Mouse (Mus musculus) kidney, adult 2 months (tissue): Measurements from ENCODE around the gene Flywch1. TPM values are rescaled to one million over a fixed set of nuclear protein-coding genes. Genes with fewer than 3 reads are reported as not detected.
A peak's percentile ranks its signal among the peaks of the same experiment; 100 is the strongest.

Experiments
- DNase-seq: peaks from one replicate; pipeline ENCODE4 v3.0.0; 2021
- H3K27ac ChIP-seq: fragments of 200-500 bp; 2 replicates; pipeline ENCODE4 v1.5.1; 2012; ENCODE audit warnings: low read depth, low read length, control low read depth, inconsistent platforms; ENCODE audit not compliant: insufficient read depth
- H3K27me3 ChIP-seq: fragments of 200-500 bp; replicated peaks from 2 replicates; pipeline ENCODE4 v1.6.1; 2012; ENCODE audit warnings: mild to moderate bottlenecking, moderate library complexity, low read length, inconsistent platforms; ENCODE audit not compliant: control insufficient read depth, insufficient read depth
- H3K36me3 ChIP-seq: fragments of 200-500 bp; 2 replicates; pipeline ENCODE4 v1.6.1; 2012; ENCODE audit warnings: mild to moderate bottlenecking, moderate library complexity, low read length, inconsistent platforms; ENCODE audit not compliant: control insufficient read depth, insufficient read depth
- H3K4me1 ChIP-seq: fragments of 200-500 bp; 2 replicates; pipeline ENCODE4 v1.6.1; 2011; ENCODE audit warnings: low read length; ENCODE audit not compliant: control insufficient read depth, insufficient read depth
- H3K4me3 ChIP-seq: fragments of 200-500 bp; 2 replicates; pipeline ENCODE4 v1.5.1; 2011; ENCODE audit warnings: mild to moderate bottlenecking, low read depth, low read length, control low read depth; ENCODE audit not compliant: insufficient read depth
- CTCF ChIP-seq: fragments of 200-500 bp; conservative IDR thresholded peaks from 2 replicates; pipeline ENCODE4 v1.5.1; 2011; ENCODE audit warnings: low read depth, mild to moderate bottlenecking, control low read depth, low read length, moderate library complexity, mixed read lengths; ENCODE audit not compliant: insufficient read depth, insufficient read length
- POLR2A ChIP-seq: fragments of 200-500 bp; IDR thresholded peaks from one replicate; pipeline ENCODE4 v1.6.1; 2011; ENCODE audit warnings: low read depth, low read length, control low read depth
- WGBS: fragments of 180-500 bp; shearing (Covaris S2); methylation state at CpG from one replicate; pipeline ENCODE4 v1.1.7; 2018; 5-methylcytosine and 5-hydroxymethylcytosine counted together
- polyA plus RNA-seq: library from polyadenylated mRNA; depleted of rRNA; stranded (reverse); fragments of >200 nt; gene quantifications from 2 replicates; pipeline ENCODE4 v1.2.3, GENCODE M21; 2012

Gene Flywch1
- polyA plus RNA-seq, 1 experiment: 41.7 TPM

GRCm38 (mm10) chr17:23804426-23805085, 33.2 kb upstream of the Flywch1 start:
- Histone ChIP-seq H3K36me3 (peaks cover 4% of the 10 kb centered on the region), H3K27me3 (no peaks in the 10 kb centered on the region), H3K27ac (peak overlapping the region; percentile 43; the same call in 1 of the 2 replicates), H3K4me3 (peak overlapping the region; percentile 99), H3K4me1 (peaks cover 10% of the 10 kb centered on the region)
- under 1% methylated on average over 8 of the region's 8 CpGs for WGBS
- TF ChIP-seq CTCF (no peak), POLR2A (no peak)
- no peak for DNase-seq

- H3K27ac ChIP-seq: peak overlapping the region; percentile 93
- no peak for TF ChIP-seq POLR2A
- TF ChIP-seq CTCF: no peak
- H3K4me1 ChIP-seq: peaks cover 10% of the 10 kb centered on the region
- no peaks in the 10 kb centered on the region for H3K27me3 ChIP-seq
- DNase-seq: peak; percentile 89
- under 1% methylated on average over 59 of the region's 83 CpGs for WGBS
- H3K4me3 ChIP-seq: peak overlapping the region; percentile 99
- H3K36me3 ChIP-seq: peaks cover under 1% of the 10 kb centered on the region; the same call in 1 of the 2 replicates
Measured at GRCm38 (mm10) chr17:23803366-23804041, 32.1 kb upstream of the Flywch1 start.

GRCm38 (mm10) chr17:23802746-23803365, 31.5 kb upstream of the Flywch1 start:
- Histone ChIP-seq H3K27me3 (no peaks in the 10 kb centered on the region), H3K4me3 (peak overlapping the region; percentile 99), H3K36me3 (no peaks in the 10 kb centered on the region), H3K27ac (peak overlapping the region; percentile 85), H3K4me1 (peaks cover 8% of the 10 kb centered on the region)
- peak; percentile 99 for DNase-seq
- under 1% methylated on average over 60 of the region's 60 CpGs for WGBS
- TF ChIP-seq POLR2A (peak; percentile 55), CTCF (no peak)

- Histone ChIP-seq H3K4me3 (no peak overlapping the region), H3K27me3 (no peaks in the 10 kb centered on the region), H3K4me1 (peaks cover 2% of the 10 kb centered on the region), H3K36me3 (no peaks in the 10 kb centered on the region), H3K27ac (no peak overlapping the region)
- no peak for DNase-seq
- 96% methylated on average over 10 of the region's 10 CpGs for WGBS
- no peak for TF ChIP-seq CTCF
- TF ChIP-seq POLR2A: no peak
Measured at GRCm38 (mm10) chr17:23801627-23802026, 30.2 kb upstream of the Flywch1 start.

- H3K36me3 ChIP-seq: no peaks in the 10 kb centered on the region
- TF ChIP-seq CTCF: no peak
- H3K4me1 ChIP-seq: no peaks in the 10 kb centered on the region
- no peak overlapping the region for H3K4me3 ChIP-seq
- no peaks in the 10 kb centered on the region for H3K27me3 ChIP-seq
- no peak for DNase-seq
- WGBS: 78% methylated on average over 7 of the region's 7 CpGs
- H3K27ac ChIP-seq: no peak overlapping the region
Measured at GRCm38 (mm10) chr17:23797316-23797715, 25.9 kb upstream of the Flywch1 start.

- H3K27ac ChIP-seq: no peak overlapping the region
- H3K27me3 ChIP-seq: no peaks in the 10 kb centered on the region
- TF ChIP-seq POLR2A (no peak), CTCF (no peak)
- no peaks in the 10 kb centered on the region; the same call in 1 of the 2 replicates for H3K4me1 ChIP-seq
- WGBS: 94% methylated on average over 8 of the region's 8 CpGs
- H3K36me3 ChIP-seq: no peaks in the 10 kb centered on the region
- H3K4me3 ChIP-seq: no peak overlapping the region
- no peak for DNase-seq
Measured at GRCm38 (mm10) chr17:23795323-23795722, 23.9 kb upstream of the Flywch1 start.

- peak overlapping the region; percentile 60 for H3K4me3 ChIP-seq
- WGBS: 43% methylated on average over 2 of the region's 2 CpGs
- peak; percentile 29 for DNase-seq
- no peaks in the 10 kb centered on the region for H3K27me3 ChIP-seq
- peaks cover 4% of the 10 kb centered on the region; the same call in 1 of the 2 replicates for H3K4me1 ChIP-seq
- TF ChIP-seq CTCF (no peak), POLR2A (no peak)
- H3K27ac ChIP-seq: peak overlapping the region; percentile 57
- H3K36me3 ChIP-seq: no peaks in the 10 kb centered on the region
Measured at GRCm38 (mm10) chr17:23791079-23791357, 19.6 kb upstream of the Flywch1 start.
